Mouse (Mus musculus) CH12.LX (cell line): ENCODE results near the gene Mrpl55. TPM values are rescaled to one million over a fixed set of nuclear protein-coding genes. Genes with fewer than 3 reads are reported as not detected.

Source experiments
- DNase-seq: peaks from one replicate; pipeline ENCODE4 v3.0.0-alpha.2; 2013; ENCODE audit errors: extremely low read depth
- H3K27ac ChIP-seq: 2 replicates; pipeline ENCODE4 v1.5.1; 2012; ENCODE audit warnings: low read depth, mild to moderate bottlenecking, control low read depth, moderate library complexity; ENCODE audit not compliant: insufficient read depth
- H3K27me3 ChIP-seq: replicated peaks from 2 replicates; pipeline ENCODE3; 2012; ENCODE audit warnings: inconsistent platforms
- H3K36me3 ChIP-seq, 2 experiments: replicated peaks in 1 of 2; 2 replicates each; pipeline versions ENCODE3 to v1.6.1; 2012; ENCODE audit warnings: inconsistent platforms in 1 of 2, low read length in 1 of 2, mild to moderate bottlenecking in 1 of 2, mixed read lengths in 1 of 2, moderate library complexity in 1 of 2; ENCODE audit not compliant: control insufficient read depth in 1 of 2, insufficient read depth in 1 of 2
- H3K4me1 ChIP-seq, 2 experiments: 2 replicates each; pipeline ENCODE4 v1.6.1; 2012; ENCODE audit warnings: inconsistent platforms in 1 of 2, moderate library complexity in 1 of 2; ENCODE audit not compliant: insufficient read depth in 2 of 2, control insufficient read depth in 1 of 2
- H3K4me2 ChIP-seq: 2 replicates; pipeline ENCODE4 v1.6.1; 2012; ENCODE audit warnings: low read depth, mild to moderate bottlenecking, control low read depth; ENCODE audit not compliant: poor library complexity, insufficient read depth, severe bottlenecking
- H3K4me3 ChIP-seq, 3 experiments: fragments of 150-350 bp in 1 of 3; sonication (generic) in 1 of 3; replicated peaks in 1 of 3; 2 replicates each; pipeline versions ENCODE3 to v1.5.1; 2011 to 2012; ENCODE audit warnings: low read depth in 2 of 3, low read length in 2 of 3, mild to moderate bottlenecking in 2 of 3, moderate library complexity in 2 of 3, control low read depth in 1 of 3, improper control_type of control experiment in 1 of 3, inconsistent platforms in 1 of 3, mixed read lengths in 1 of 3; ENCODE audit not compliant: poor library complexity in 1 of 3
- H3K79me2 ChIP-seq: replicated peaks from 2 replicates; pipeline ENCODE4 v1.6.1; 2012; ENCODE audit warnings: mild to moderate bottlenecking, moderate library complexity; ENCODE audit not compliant: control insufficient read depth, poor library complexity, insufficient read depth, severe bottlenecking; ENCODE audit errors: extremely low read depth
- H3K9ac ChIP-seq: 2 replicates; pipeline ENCODE4 v1.6.1; 2012; ENCODE audit warnings: low read depth, mild to moderate bottlenecking, control low read depth, moderate library complexity; ENCODE audit not compliant: insufficient read depth
- H3K9me3 ChIP-seq: replicated peaks from 2 replicates; pipeline ENCODE3; 2012; ENCODE audit warnings: low read length, inconsistent platforms, mixed read lengths
- BHLHE40 ChIP-seq: IDR thresholded peaks from 2 replicates; pipeline ENCODE4 v1.6.1; 2011; ENCODE audit warnings: mild to moderate bottlenecking, low read depth, low read length, improper control_type of control experiment
- CHD2 ChIP-seq: IDR thresholded peaks from 2 replicates; pipeline ENCODE4 v1.6.1; 2011; ENCODE audit warnings: low read length, improper control_type of control experiment
- CTCF ChIP-seq, 2 experiments: IDR thresholded peaks in 1 of 2; conservative IDR thresholded peaks in 1 of 2; 2 replicates each; pipeline ENCODE4 v1.5.1; 2011 to 2012; ENCODE audit warnings: low read depth in 2 of 2, low read length in 2 of 2, improper control_type of control experiment in 1 of 2, inconsistent platforms in 1 of 2, mild to moderate bottlenecking in 1 of 2, moderate library complexity in 1 of 2
- E2F4 ChIP-seq: IDR thresholded peaks from 2 replicates; pipeline ENCODE4 v1.6.1; 2011; ENCODE audit warnings: low read depth, low read length, improper control_type of control experiment; ENCODE audit not compliant: insufficient replicate concordance
- ELF1 ChIP-seq: IDR thresholded peaks from 2 replicates; pipeline ENCODE4 v1.6.1; 2014; ENCODE audit warnings: low read depth, mild to moderate bottlenecking, inconsistent platforms, low read length, improper control_type of control experiment
- ETS1 ChIP-seq: conservative IDR thresholded peaks from 2 replicates; pipeline ENCODE4 v1.6.1; 2012; ENCODE audit warnings: low read depth, mild to moderate bottlenecking, inconsistent platforms, low read length, improper control_type of control experiment, moderate library complexity
- GABPA ChIP-seq: IDR thresholded peaks from 2 replicates; pipeline ENCODE4 v1.6.1; 2012; ENCODE audit warnings: low read depth, low read length, improper control_type of control experiment, inconsistent platforms; ENCODE audit not compliant: insufficient replicate concordance
- HCFC1 ChIP-seq: IDR thresholded peaks from 2 replicates; pipeline ENCODE4 v1.6.1; 2012; ENCODE audit warnings: low read depth, mild to moderate bottlenecking, inconsistent platforms, low read length, improper control_type of control experiment
- KAT2A ChIP-seq: IDR thresholded peaks from 2 replicates; pipeline ENCODE4 v1.6.1; 2012; ENCODE audit warnings: low read length, improper control_type of control experiment, inconsistent platforms; ENCODE audit not compliant: insufficient replicate concordance
- MAFK ChIP-seq: IDR thresholded peaks from 2 replicates; pipeline ENCODE4 v1.6.1; 2011; ENCODE audit warnings: low read length, improper control_type of control experiment; ENCODE audit not compliant: insufficient replicate concordance
- MAZ ChIP-seq: IDR thresholded peaks from 2 replicates; pipeline ENCODE4 v1.6.1; 2012; ENCODE audit warnings: low read depth, mild to moderate bottlenecking, inconsistent platforms, low read length, improper control_type of control experiment, moderate library complexity
- MEF2A ChIP-seq: IDR thresholded peaks from 2 replicates; pipeline ENCODE4 v1.6.1; 2014; ENCODE audit warnings: low read depth, mild to moderate bottlenecking, inconsistent platforms, low read length, improper control_type of control experiment, borderline replicate concordance
- MYC ChIP-seq: IDR thresholded peaks from 2 replicates; pipeline ENCODE4 v1.6.1; 2011; ENCODE audit warnings: low read depth, mild to moderate bottlenecking, improper control_type of control experiment, low read length
- NELFE ChIP-seq: IDR thresholded peaks from 2 replicates; pipeline ENCODE4 v1.6.1; 2011; ENCODE audit warnings: low read depth, low read length, improper control_type of control experiment
- PAX5 ChIP-seq: IDR thresholded peaks from 2 replicates; pipeline ENCODE4 v1.6.1; 2012; ENCODE audit warnings: low read length, inconsistent platforms, mixed read lengths
- POLR2A ChIP-seq: IDR thresholded peaks from 2 replicates; pipeline ENCODE4 v1.6.1; 2011; ENCODE audit warnings: low read depth, mild to moderate bottlenecking, improper control_type of control experiment, low read length
- POLR2AphosphoS2 ChIP-seq: IDR thresholded peaks from 2 replicates; pipeline ENCODE4 v1.6.1; 2011; ENCODE audit warnings: low read depth, low read length, improper control_type of control experiment
- SIN3A ChIP-seq: IDR thresholded peaks from 2 replicates; pipeline ENCODE4 v1.6.1; 2012; ENCODE audit warnings: low read length, improper control_type of control experiment, inconsistent platforms
- TBP ChIP-seq: conservative IDR thresholded peaks from 2 replicates; pipeline ENCODE4 v1.6.1; 2011; ENCODE audit warnings: low read depth, low read length, improper control_type of control experiment
- TCF12 ChIP-seq: IDR thresholded peaks from 2 replicates; pipeline ENCODE4 v1.6.1; 2014; ENCODE audit warnings: low read depth, mild to moderate bottlenecking, inconsistent platforms, low read length, improper control_type of control experiment
- UBTF ChIP-seq: IDR thresholded peaks from 2 replicates; pipeline ENCODE4 v1.6.1; 2012; ENCODE audit warnings: low read depth, mild to moderate bottlenecking, inconsistent platforms, low read length, improper control_type of control experiment, moderate library complexity
- USF2 ChIP-seq: conservative IDR thresholded peaks from 2 replicates; pipeline ENCODE4 v1.6.1; 2011; ENCODE audit warnings: low read depth, low read length, improper control_type of control experiment
- ZNF384 ChIP-seq: IDR thresholded peaks from 2 replicates; pipeline ENCODE4 v1.6.1; 2012; ENCODE audit warnings: low read depth, low read length, improper control_type of control experiment, inconsistent platforms
- dilution Hi-C: fragments of 300-500 bp; cut with MboI; formaldehyde crosslinking; loops from 2 replicates; pipeline ENCODE4 v1.14.3; 2020; ENCODE audit warnings: low sequenced_read_pairs; ENCODE audit not compliant: extremely low pct_unique_long_range_greater_than_20kb, extremely low pct_ligation_motif_present
- in situ Hi-C: fragments of 300-500 bp; cut with MboI; formaldehyde crosslinking; loops from 3 replicates; pipeline ENCODE4 v1.14.3; 2019; ENCODE audit warnings: low sequenced_read_pairs, low pct_ligation_motif_present, low pct_unique_long_range_greater_than_20kb, mixed read lengths
- polyA plus RNA-seq: library from polyadenylated mRNA; unstranded; fragments of >175 nt; gene quantifications from 2 replicates; pipeline ENCODE4 v1.2.1, GENCODE M21; 2012; ENCODE audit warnings: low read depth; ENCODE audit not compliant: insufficient read length
- total RNA-seq, 2 experiments: library from RNA; depleted of rRNA; stranded (reverse); fragments of 300-350 nt in 1 of 2; fragments of >200 nt in 1 of 2; gene quantifications; 2 replicates each; pipeline ENCODE4 v1.2.3; 2012 to 2014

Mrpl55 gene
- total and polyA plus RNA-seq, 3 experiments, result 74.4 to 92.9 (median 88.2) TPM

DNA sequence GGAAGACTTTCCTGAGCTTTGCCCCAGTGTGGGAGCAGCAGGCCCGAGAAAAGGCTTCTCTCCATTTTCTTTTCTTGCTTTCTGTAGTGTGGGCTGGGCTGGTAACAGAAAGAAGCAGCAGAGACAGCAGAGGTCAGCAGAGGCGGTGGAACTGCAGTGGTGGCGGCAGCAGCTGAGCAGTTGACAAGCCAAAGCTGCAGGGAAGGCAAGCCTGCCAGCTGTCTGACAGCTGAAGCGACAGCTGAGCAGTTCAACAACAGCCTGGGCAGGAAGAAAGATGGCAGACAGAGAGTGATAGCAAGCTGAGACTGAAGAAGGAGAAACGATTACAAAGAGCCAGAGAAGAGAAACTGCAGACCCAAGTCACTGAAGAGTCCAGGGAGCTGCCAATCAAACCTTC, 40.9 kb upstream of the Mrpl55 start:
- Histone ChIP-seq H3K36me3 (peaks cover 7 to 26% of the 10 kb centered on the region in 2 experiments), H3K4me1 (peaks cover 28 to 57% of the 10 kb centered on the region in 2 experiments), H3K79me2 (no peaks in the 10 kb centered on the region), H3K27ac (no peak overlapping the region), H3K4me2 (no peak overlapping the region), H3K9ac (no peak overlapping the region), H3K9me3 (no peaks in the 10 kb centered on the region), H3K27me3 (no peaks in the 10 kb centered on the region), H3K4me3 (no peak overlapping the region)
- in situ Hi-C loops, result no loop called here
- no peak for TF ChIP-seq USF2
- TF ChIP-seq MYC, result no peak
- no peak for TF ChIP-seq ELF1
- TF ChIP-seq UBTF, result no peak
- TF ChIP-seq KAT2A, result no peak
- no peak for TF ChIP-seq ZNF384
- no peak for TF ChIP-seq POLR2AphosphoS2
- TF ChIP-seq GABPA, result no peak
- TF ChIP-seq CTCF (conservative IDR thresholded peaks at IDR 0.05 in 1 of 2, IDR thresholded peaks at IDR 0.05 in 1 of 2; ENCODE audit: low read depth in 2 of 2, low read length in 2 of 2), result no peak
- TF ChIP-seq SIN3A, result no peak
- no peak for TF ChIP-seq NELFE
- TF ChIP-seq TBP, result no peak
- TF ChIP-seq ETS1, result no peak
- no peak for TF ChIP-seq TCF12
- no peak for TF ChIP-seq BHLHE40
- no peak for TF ChIP-seq E2F4
- no peak for TF ChIP-seq MAZ
- no peak for TF ChIP-seq PAX5
- TF ChIP-seq POLR2A, result no peak
- no peak for TF ChIP-seq MAFK
- dilution Hi-C loops, result no loop called here
- no peak for DNase-seq

DNA sequence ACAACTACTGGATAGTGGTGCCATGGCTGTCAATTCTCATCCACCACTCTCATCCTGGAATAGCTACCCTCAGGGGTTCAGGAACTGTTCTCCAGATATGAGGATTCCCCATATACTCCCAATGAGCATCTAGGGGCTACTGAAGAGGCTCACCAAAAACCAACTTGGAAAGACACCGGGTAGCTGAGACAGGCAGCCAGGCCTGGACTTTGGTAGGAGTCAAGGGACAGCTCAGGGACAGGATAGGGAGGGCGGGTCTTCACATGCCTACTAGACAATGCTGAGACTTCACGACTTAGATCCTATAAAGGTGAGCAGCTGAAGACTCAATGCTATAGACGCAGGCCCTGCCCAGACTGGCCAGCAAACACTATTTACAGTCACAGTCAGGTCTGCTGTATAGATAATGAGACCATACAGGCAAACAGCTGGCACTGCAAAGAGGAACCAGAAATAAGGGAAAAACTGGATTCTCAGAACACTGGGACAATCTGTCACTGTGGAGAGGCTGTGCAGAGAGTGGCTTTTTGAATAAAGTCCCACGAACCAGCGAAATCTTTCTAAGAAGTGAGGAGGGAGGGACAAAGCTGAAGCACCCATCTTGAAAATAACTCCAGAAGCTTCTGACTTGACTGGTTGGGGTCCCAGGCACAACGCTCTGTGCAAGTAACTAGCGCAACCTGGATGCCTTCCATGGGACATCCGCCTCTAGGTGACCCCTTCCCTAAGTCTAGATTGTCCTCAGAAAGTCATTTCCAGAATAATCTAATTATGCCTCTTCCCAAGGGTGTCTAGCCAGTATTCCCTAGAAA, 39.6 kb upstream of the Mrpl55 start:
- H3K27ac ChIP-seq, result no peak overlapping the region

More for the DNA sequence above, 39.6 kb upstream of the Mrpl55 start:
- in situ Hi-C loops, result no loop called here
- H3K79me2 ChIP-seq, result no peaks in the 10 kb centered on the region
- peak overlapping the region; percentile 44 to 67 (median 63) for H3K4me3 ChIP-seq
- H3K9me3 ChIP-seq, result no peaks in the 10 kb centered on the region
- dilution Hi-C loops, result no loop called here
- no peak for DNase-seq
- H3K9ac ChIP-seq, result peak overlapping the region; percentile 70
- H3K4me2 ChIP-seq, result peak overlapping the region; percentile 87
- TF ChIP-seq HCFC1 (no peak), MEF2A (no peak), SIN3A (no peak), PAX5 (no peak), TBP (no peak), GABPA (no peak), TCF12 (no peak), NELFE (no peak), CHD2 (no peak)
- no peaks in the 10 kb centered on the region for H3K27me3 ChIP-seq
- peaks cover 6 to 14% of the 10 kb centered on the region in 2 experiments for H3K36me3 ChIP-seq
- H3K4me1 ChIP-seq, result peaks cover 28 to 56% of the 10 kb centered on the region in 2 experiments
